Mouse (Mus musculus): ENCODE measurements at regions not wholly inside any gene's neighbourhood (a gene's known extent, or its start where the extent isn't known, plus 50 kb on each side); places are given as distances from the start of the nearest gene placed in this dataset.

DNA sequence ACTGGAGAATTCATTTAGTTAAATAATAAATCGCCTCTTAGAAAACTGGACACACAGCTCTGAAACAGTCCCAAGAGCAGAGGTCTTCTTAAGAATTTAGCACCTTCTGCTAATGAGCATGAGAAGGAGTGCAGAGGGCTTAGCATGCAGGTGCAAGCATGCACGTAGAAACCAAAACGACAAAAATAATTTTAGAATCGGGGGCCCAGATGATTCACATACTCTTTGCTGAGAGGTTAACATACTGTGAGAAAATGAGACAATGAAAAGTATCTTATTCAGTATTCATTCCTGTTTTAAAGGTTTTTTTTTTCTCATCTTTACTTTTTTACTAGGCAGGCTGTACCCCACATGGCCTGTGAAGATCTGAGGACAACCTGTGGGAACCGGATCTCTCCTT is 63.9 kb upstream of the Dph5 start:
- ATAC-seq (ENCODE audit: insufficient number of reproducible peaks, insufficient read depth, low FRiP score, low read depth) = no peak
- WGBS = 85% methylated on average over 5 of the region's 5 CpGs
- peaks cover 16 to 27% of the 10 kb centered on the region in 2 experiments for H3K4me1 ChIP-seq (ENCODE audit: control insufficient read depth in 2 of 2, insufficient read depth in 2 of 2, low read length in 2 of 2)

DNA sequence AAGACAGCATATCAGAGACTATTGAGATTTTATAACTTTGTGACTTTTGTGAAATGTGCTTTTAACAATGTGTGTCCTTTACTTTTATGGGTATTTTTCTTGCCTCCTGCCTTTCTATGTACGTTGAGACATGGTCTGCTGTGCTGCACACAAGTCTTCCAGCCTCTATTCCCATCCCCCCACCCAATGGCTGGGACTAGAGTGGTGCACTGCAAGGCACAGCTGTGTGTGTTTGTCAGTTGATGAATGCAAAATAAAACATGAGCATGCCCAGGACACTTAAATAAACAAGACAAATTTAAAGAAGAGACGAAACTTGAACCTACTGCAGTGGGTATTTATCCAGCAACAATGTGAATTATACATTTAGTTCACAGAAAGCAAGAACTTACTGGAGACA is 62.8 kb upstream of the Dph5 start:
- H3K9ac ChIP-seq (ENCODE audit: low read length) = no peak overlapping the region
- H3K4me3 ChIP-seq (ENCODE audit: control insufficient read depth in 1 of 2, insufficient read depth in 1 of 2, low read depth in 1 of 2, low read length in 2 of 2) = no peak overlapping the region
- ATAC-seq (ENCODE audit: insufficient number of reproducible peaks, insufficient read depth, low FRiP score, low read depth) = no peak
- H3K27ac ChIP-seq (replicated peaks in 1 of 2; ENCODE audit: control insufficient read depth in 1 of 2, insufficient read depth in 1 of 2, low read depth in 2 of 2, low read length in 2 of 2) = no peak overlapping the region
- peaks cover 12 to 17% of the 10 kb centered on the region in 2 experiments for H3K4me1 ChIP-seq (ENCODE audit: control insufficient read depth in 2 of 2, insufficient read depth in 2 of 2, low read length in 2 of 2)
- H3K4me2 ChIP-seq (ENCODE audit: low read length) = no peak overlapping the region
- WGBS = 54% methylated on average over 2 of the region's 2 CpGs
- H3K27me3 ChIP-seq (ENCODE audit: control insufficient read depth, insufficient read depth, low read length) = no peaks in the 10 kb centered on the region
- H3K9me3 ChIP-seq (ENCODE audit: control insufficient read depth, low read length) = no peaks in the 10 kb centered on the region
- no peaks in the 10 kb centered on the region for H3K36me3 ChIP-seq (ENCODE audit: control insufficient read depth, insufficient read depth, low read length)

More for the DNA sequence above, 63.9 kb upstream of the Dph5 start:
- no peaks in the 10 kb centered on the region for H3K9me3 ChIP-seq (ENCODE audit: control insufficient read depth, low read length)
- H3K4me2 ChIP-seq (ENCODE audit: low read length) = no peak overlapping the region
- no peak overlapping the region for H3K9ac ChIP-seq (ENCODE audit: low read length)
- no peaks in the 10 kb centered on the region for H3K27me3 ChIP-seq (ENCODE audit: control insufficient read depth, insufficient read depth, low read length)
- H3K27ac ChIP-seq (replicated peaks in 1 of 2; ENCODE audit: control insufficient read depth in 1 of 2, insufficient read depth in 1 of 2, low read depth in 2 of 2, low read length in 2 of 2) = no peak overlapping the region
- H3K4me3 ChIP-seq (ENCODE audit: control insufficient read depth in 1 of 2, insufficient read depth in 1 of 2, low read depth in 1 of 2, low read length in 2 of 2) = no peak overlapping the region
- H3K36me3 ChIP-seq (ENCODE audit: control insufficient read depth, insufficient read depth, low read length) = no peaks in the 10 kb centered on the region

DNA sequence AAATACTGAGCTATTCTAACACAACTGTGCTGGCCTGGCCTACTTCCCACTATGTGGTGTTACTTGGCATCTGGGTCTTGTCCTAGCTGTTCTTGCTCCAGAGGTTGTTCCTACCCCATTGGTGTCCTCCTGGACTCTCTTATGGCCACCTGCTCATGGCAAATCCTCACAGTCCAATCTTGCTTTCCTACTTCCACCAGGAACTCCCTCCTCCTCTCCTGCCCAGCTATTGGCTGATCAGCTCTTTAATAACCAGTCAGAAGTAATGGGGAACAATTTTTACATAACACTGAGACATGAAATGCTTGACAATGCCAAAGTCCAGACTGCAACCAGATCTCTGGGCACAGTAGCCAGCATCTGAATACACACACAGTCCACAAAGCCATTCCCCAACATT is 52.3 kb upstream of the Dph5 start:
- Histone ChIP-seq H3K9me3 (ENCODE audit: control insufficient read depth, low read length) (no peaks in the 10 kb centered on the region), H3K27ac (replicated peaks in 1 of 2; ENCODE audit: control insufficient read depth in 1 of 2, insufficient read depth in 1 of 2, low read depth in 2 of 2, low read length in 2 of 2) (no peak overlapping the region), H3K27me3 (ENCODE audit: control insufficient read depth, insufficient read depth, low read length) (no peaks in the 10 kb centered on the region), H3K36me3 (ENCODE audit: control insufficient read depth, insufficient read depth, low read length) (no peaks in the 10 kb centered on the region), H3K4me3 (ENCODE audit: control insufficient read depth in 1 of 2, insufficient read depth in 1 of 2, low read depth in 1 of 2, low read length in 2 of 2) (no peak overlapping the region), H3K9ac (ENCODE audit: low read length) (no peak overlapping the region), H3K4me2 (ENCODE audit: low read length) (no peak overlapping the region), H3K4me1 (ENCODE audit: control insufficient read depth in 2 of 2, insufficient read depth in 2 of 2, low read length in 2 of 2) (0 out of 4 replicates have a peak, but pooled peaks cover 0 to 2% of the 10 kb centered on the region in 2 experiments)
- ATAC-seq (ENCODE audit: insufficient number of reproducible peaks, insufficient read depth, low FRiP score, low read depth) = no peak

DNA sequence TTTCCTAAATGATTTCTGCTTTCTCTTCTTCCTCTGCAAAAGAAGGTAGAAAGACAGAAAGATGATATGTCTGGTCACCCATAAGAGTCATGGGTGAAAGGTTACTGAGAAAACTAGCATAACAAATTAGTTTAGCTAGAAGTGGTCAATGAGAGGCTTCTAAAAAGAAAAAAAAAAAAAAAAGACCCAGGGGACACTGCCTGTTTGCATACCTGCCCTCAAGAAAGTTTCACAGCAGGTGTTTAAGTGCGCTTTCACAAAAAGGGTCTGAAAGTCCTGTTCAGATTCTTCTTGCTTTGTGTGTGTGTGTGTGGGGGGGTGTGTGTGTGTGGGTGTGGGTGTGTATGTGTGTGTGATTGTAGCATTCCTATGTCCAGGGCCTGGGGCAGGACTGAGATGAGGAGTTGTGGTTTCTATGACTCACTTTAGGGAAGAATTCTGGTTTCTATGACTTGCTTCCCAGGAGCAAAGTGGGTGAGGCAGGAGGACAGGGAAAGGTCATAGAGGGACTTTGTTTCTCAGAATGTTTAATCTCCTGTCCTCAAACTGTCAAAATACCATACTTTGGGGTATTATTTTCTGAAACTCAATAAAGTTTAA is 49.9 kb upstream of the Dph5 start:
- H3K9ac ChIP-seq (ENCODE audit: low read length) = no peak overlapping the region
- H3K27ac ChIP-seq (replicated peaks in 1 of 2; ENCODE audit: control insufficient read depth in 1 of 2, insufficient read depth in 1 of 2, low read depth in 2 of 2, low read length in 2 of 2) = no peak overlapping the region
- no peak for ATAC-seq (ENCODE audit: insufficient number of reproducible peaks, insufficient read depth, low FRiP score, low read depth)
- H3K9me3 ChIP-seq (ENCODE audit: control insufficient read depth, low read length) = no peaks in the 10 kb centered on the region
- H3K4me3 ChIP-seq (ENCODE audit: control insufficient read depth in 1 of 2, insufficient read depth in 1 of 2, low read depth in 1 of 2, low read length in 2 of 2) = no peak overlapping the region
- no peaks in the 10 kb centered on the region for H3K36me3 ChIP-seq (ENCODE audit: control insufficient read depth, insufficient read depth, low read length)
- 0 out of 4 replicates have a peak, but pooled peaks cover 0 to 2% of the 10 kb centered on the region in 2 experiments for H3K4me1 ChIP-seq (ENCODE audit: control insufficient read depth in 2 of 2, insufficient read depth in 2 of 2, low read length in 2 of 2)
- no peaks in the 10 kb centered on the region for H3K27me3 ChIP-seq (ENCODE audit: control insufficient read depth, insufficient read depth, low read length)
- H3K4me2 ChIP-seq (ENCODE audit: low read length) = no peak overlapping the region
- WGBS = 100% methylated on average over 1 of the region's 1 CpGs
